In the genomic region with DNA sequence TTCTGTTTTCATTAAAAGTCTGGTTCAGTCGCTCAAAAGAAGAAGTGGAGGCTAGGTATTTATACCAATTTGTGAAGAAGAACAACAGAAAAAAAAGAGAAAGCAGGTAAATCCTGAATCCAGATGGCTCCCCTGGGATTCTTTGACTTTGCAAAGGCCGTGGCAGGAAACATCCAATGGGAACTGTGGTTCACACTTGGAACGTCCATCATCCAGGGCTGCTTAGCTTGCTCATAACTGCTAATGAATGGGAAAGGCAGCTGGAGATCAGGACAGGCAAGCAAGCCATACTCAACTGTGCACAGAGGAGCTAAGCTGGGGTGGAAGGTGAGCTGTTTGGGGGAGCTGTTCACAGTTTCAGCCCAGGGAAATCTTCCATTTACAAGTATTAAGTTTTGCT, we compare ENCODE assay signal across 26 mouse cellular contexts.
DNase-seq lines count a peak whose midpoint lies in the region; ATAC-seq and TF ChIP-seq lines count a peak whose summit lies in the region.
"Had no signal": no experiment of that assay in that cellular context is flagged by ENCODE, and none has a peak within 500 bp of the region (broad histone marks: within the 10 kb centered on the region; RNA-seq: fewer than 3 reads in every experiment).

No protein-coding gene starts in this region.

- 47% methylated on average over 3 of the region's 3 CpGs for WGBS in heart, adult 2 months
- WGBS in heart, embryonic 12.5 days, result 66% methylated on average over 3 of the region's 3 CpGs
- WGBS in liver, embryonic 13.5 days (ENCODE audit: insufficient replicate concordance), result 67% methylated on average over 3 of the region's 3 CpGs
- 73% methylated on average over 3 of the region's 3 CpGs for WGBS in liver, embryonic 11.5 days
- WGBS in liver, embryonic 16.5 days (ENCODE audit: insufficient replicate concordance), result 73% methylated on average over 3 of the region's 3 CpGs
- WGBS in stomach, embryonic 16.5 days, result 50% methylated on average over 3 of the region's 3 CpGs
- WGBS in midbrain, embryonic 15.5 days, result 40% methylated on average over 3 of the region's 3 CpGs

- H3K79me2 ChIP-seq in heart, adult 2 months (replicated peaks; ENCODE audit: control insufficient read depth, insufficient read depth, low read length), result no peaks in the 10 kb centered on the region

- H3K4me1 ChIP-seq in heart, adult 2 months (ENCODE audit: control insufficient read depth, insufficient read depth, low read length), result peaks cover 15% of the 10 kb centered on the region
- H3K4me1 ChIP-seq in heart, embryonic 12.5 days (replicated peaks), result peaks cover 44% of the 10 kb centered on the region
- peaks cover 91% of the 10 kb centered on the region for H3K4me1 ChIP-seq in liver, embryonic 13.5 days (replicated peaks)
- H3K4me1 ChIP-seq in liver, embryonic 11.5 days (replicated peaks; ENCODE audit: control insufficient read depth, insufficient read depth, low read length), result peaks cover 58% of the 10 kb centered on the region
- peaks cover 70% of the 10 kb centered on the region for H3K4me1 ChIP-seq in liver, embryonic 16.5 days (ENCODE audit: control insufficient read depth, low read depth, low read length)
- peaks cover 12% of the 10 kb centered on the region; the same call in 1 of the 2 replicates for H3K4me1 ChIP-seq in stomach, embryonic 16.5 days (ENCODE audit: control insufficient read depth, insufficient read depth, low read length)
- no peaks in the 10 kb centered on the region for H3K4me1 ChIP-seq in midbrain, embryonic 15.5 days

- H3K9ac ChIP-seq in heart, adult 2 months (ENCODE audit: low read depth, low read length), result no peak overlapping the region
- H3K9ac ChIP-seq in heart, embryonic 12.5 days, result no peak overlapping the region
- H3K9ac ChIP-seq in liver, embryonic 13.5 days, result no peak overlapping the region
- no peak overlapping the region for H3K9ac ChIP-seq in liver, embryonic 11.5 days (ENCODE audit: low read depth, low read length)
- no peak overlapping the region for H3K9ac ChIP-seq in liver, embryonic 16.5 days (ENCODE audit: low read depth, low read length)
- no peak overlapping the region for H3K9ac ChIP-seq in stomach, embryonic 16.5 days (ENCODE audit: low read length)
- no peak overlapping the region for H3K9ac ChIP-seq in midbrain, embryonic 15.5 days
- H3K9ac ChIP-seq: embryonic facial prominence, embryonic 12.5 days; hindbrain, embryonic 13.5 days; limb, embryonic 13.5 days; lung, embryonic 14.5 days; neural tube, embryonic 12.5 days had no signal

- H3K4me3 ChIP-seq in heart, adult 2 months, result no peak overlapping the region
- H3K4me3 ChIP-seq in heart, embryonic 12.5 days, result no peak overlapping the region
- no peak overlapping the region for H3K4me3 ChIP-seq in liver, embryonic 13.5 days (replicated peaks)
- no peak overlapping the region for H3K4me3 ChIP-seq in liver, embryonic 11.5 days (ENCODE audit: low read depth, low read length)
- no peak overlapping the region for H3K4me3 ChIP-seq in liver, embryonic 16.5 days (ENCODE audit: low read depth, low read length)
- H3K4me3 ChIP-seq in stomach, embryonic 16.5 days (replicated peaks; ENCODE audit: low read length), result no peak overlapping the region
- H3K4me3 ChIP-seq in midbrain, embryonic 15.5 days, result no peak overlapping the region
- H3K4me3 ChIP-seq: embryonic facial prominence, embryonic 12.5 days; erythroblast, embryonic 14.5 days; hindbrain, embryonic 13.5 days; left cerebral cortex, adult 2 months; limb, embryonic 13.5 days; myocyte; neural tube, embryonic 12.5 days had no signal

- no peak for TF ChIP-seq EP300 in heart, adult 2 months (IDR thresholded peaks at IDR 0.05; ENCODE audit: insufficient read depth, low read depth, low read length)

- intact Hi-C loops in heart, adult 2 months (cut with DNase I), result loop anchor here (5.0 kb wide), 1 partner anchor 49 kb away; no protein-coding TSS in a partner anchor

- no peak overlapping the region for H3K4me2 ChIP-seq in heart, embryonic 12.5 days
- H3K4me2 ChIP-seq in liver, embryonic 13.5 days, result no peak overlapping the region
- no peak overlapping the region for H3K4me2 ChIP-seq in liver, embryonic 11.5 days
- H3K4me2 ChIP-seq in liver, embryonic 16.5 days (ENCODE audit: low read depth, low read length), result no peak overlapping the region
- no peak overlapping the region for H3K4me2 ChIP-seq in stomach, embryonic 16.5 days (ENCODE audit: low read depth, low read length)
- H3K4me2 ChIP-seq in midbrain, embryonic 15.5 days, result no peak overlapping the region
- H3K4me2 ChIP-seq: embryonic facial prominence, embryonic 12.5 days; heart, embryonic 11.5 days; hindbrain, embryonic 13.5 days; limb, embryonic 13.5 days; lung, embryonic 14.5 days; midbrain, embryonic 11.5 days; neural tube, embryonic 12.5 days had no signal

- H3K9me3 ChIP-seq in heart, embryonic 12.5 days (replicated peaks), result no peaks in the 10 kb centered on the region
- no peaks in the 10 kb centered on the region for H3K9me3 ChIP-seq in liver, embryonic 13.5 days (replicated peaks)
- H3K9me3 ChIP-seq in liver, embryonic 11.5 days (ENCODE audit: control insufficient read depth, low read length), result no peaks in the 10 kb centered on the region
- no peaks in the 10 kb centered on the region for H3K9me3 ChIP-seq in liver, embryonic 16.5 days (replicated peaks; ENCODE audit: control insufficient read depth, low read length)
- H3K9me3 ChIP-seq in stomach, embryonic 16.5 days (replicated peaks; ENCODE audit: control insufficient read depth, low read length), result no peaks in the 10 kb centered on the region
- H3K9me3 ChIP-seq in midbrain, embryonic 15.5 days, result no peaks in the 10 kb centered on the region
- H3K9me3 ChIP-seq: embryonic facial prominence, embryonic 12.5 days; hindbrain, embryonic 13.5 days; limb, embryonic 13.5 days; neural tube, embryonic 12.5 days had no signal

- no peak for ATAC-seq in heart, embryonic 12.5 days (ENCODE audit: insufficient number of reproducible peaks, low FRiP score)
- no peak for ATAC-seq in liver, embryonic 13.5 days (ENCODE audit: low read depth)
- ATAC-seq in liver, embryonic 11.5 days (replicated peaks; ENCODE audit: low FRiP score), result no peak
- no peak for ATAC-seq in liver, embryonic 16.5 days (ENCODE audit: low read depth)
- no peak for ATAC-seq in stomach, embryonic 16.5 days (ENCODE audit: insufficient read depth, low FRiP score)
- no peak for ATAC-seq in midbrain, embryonic 15.5 days (replicated peaks)
- ATAC-seq: forebrain, embryonic 16.5 days had no signal

- no peaks in the 10 kb centered on the region for H3K27me3 ChIP-seq in heart, adult 2 months (ENCODE audit: control insufficient read depth, insufficient read depth, low read length)
- H3K27me3 ChIP-seq in heart, embryonic 12.5 days (replicated peaks), result no peaks in the 10 kb centered on the region
- no peaks in the 10 kb centered on the region for H3K27me3 ChIP-seq in liver, embryonic 13.5 days
- no peaks in the 10 kb centered on the region for H3K27me3 ChIP-seq in liver, embryonic 11.5 days (replicated peaks; ENCODE audit: control insufficient read depth, insufficient read depth, low read length)
- H3K27me3 ChIP-seq in liver, embryonic 16.5 days (ENCODE audit: control insufficient read depth, insufficient read depth, low read depth, low read length), result no peaks in the 10 kb centered on the region
- no peaks in the 10 kb centered on the region for H3K27me3 ChIP-seq in stomach, embryonic 16.5 days (ENCODE audit: control insufficient read depth, insufficient read depth, low read length)
- no peaks in the 10 kb centered on the region for H3K27me3 ChIP-seq in midbrain, embryonic 15.5 days (replicated peaks)
- H3K27me3 ChIP-seq: embryonic facial prominence, embryonic 12.5 days; hindbrain, embryonic 13.5 days; limb, embryonic 13.5 days; neural tube, embryonic 12.5 days had no signal

- no peak for TF ChIP-seq POLR2A in heart, adult 2 months (IDR thresholded peaks at IDR 0.05; ENCODE audit: insufficient read depth, low read depth, low read length)

- H3K36me3 ChIP-seq in heart, adult 2 months (ENCODE audit: control insufficient read depth, insufficient read depth, low read length), result peaks cover 2% of the 10 kb centered on the region; the same call in 1 of the 2 replicates
- H3K36me3 ChIP-seq in heart, embryonic 12.5 days, result no peaks in the 10 kb centered on the region
- H3K36me3 ChIP-seq in liver, embryonic 13.5 days, result no peaks in the 10 kb centered on the region
- no peaks in the 10 kb centered on the region for H3K36me3 ChIP-seq in liver, embryonic 11.5 days (ENCODE audit: control insufficient read depth, insufficient read depth, low read length)
- H3K36me3 ChIP-seq in liver, embryonic 16.5 days (ENCODE audit: control insufficient read depth, insufficient read depth), result no peaks in the 10 kb centered on the region
- H3K36me3 ChIP-seq in stomach, embryonic 16.5 days (ENCODE audit: control insufficient read depth, insufficient read depth, low read length), result 0 out of 2 replicates have a peak, but pooled peaks cover 3% of the 10 kb centered on the region
- H3K36me3 ChIP-seq in midbrain, embryonic 15.5 days (replicated peaks), result no peaks in the 10 kb centered on the region
- H3K36me3 ChIP-seq: embryonic facial prominence, embryonic 12.5 days; hindbrain, embryonic 13.5 days; limb, embryonic 13.5 days; neural tube, embryonic 12.5 days had no signal

- no peak for DNase-seq in heart, adult 2 months
- no peak for DNase-seq in liver, embryonic 13.5 days
- DNase-seq in liver, embryonic 11.5 days (ENCODE audit: low spot score), result no peak
- DNase-seq: adrenal gland, adult 8-10 months; cerebellum, postnatal 14 days; heart, postnatal 4 days; kidney, adult 8-10 months; kidney, postnatal 10 days; lung, embryonic 14.5 days; lung, postnatal 14 days; right cerebral cortex, adult 18-20 months; thymus, postnatal 14 days had no signal

- H3K27ac ChIP-seq in heart, adult 2 months, result peak overlapping the region; percentile 16; the same call in 1 of the 2 replicates
- no peak overlapping the region for H3K27ac ChIP-seq in heart, embryonic 12.5 days (ENCODE audit: poor library complexity, severe bottlenecking)
- peak overlapping the region; percentile 99 for H3K27ac ChIP-seq in liver, embryonic 13.5 days
- no peak overlapping the region for H3K27ac ChIP-seq in liver, embryonic 11.5 days (ENCODE audit: low read depth, low read length)
- H3K27ac ChIP-seq in liver, embryonic 16.5 days (ENCODE audit: low read length), result peak overlapping the region; percentile 99; the same call in 1 of the 2 replicates
- peak overlapping the region; percentile 72 for H3K27ac ChIP-seq in stomach, embryonic 16.5 days (ENCODE audit: low read length)
- H3K27ac ChIP-seq in midbrain, embryonic 15.5 days, result no peak overlapping the region
- H3K27ac ChIP-seq: embryonic facial prominence, embryonic 12.5 days; hindbrain, embryonic 13.5 days; left cerebral cortex, adult 2 months; limb, embryonic 13.5 days; neural tube, embryonic 12.5 days had no signal

- TF ChIP-seq CTCF in heart, adult 2 months (IDR thresholded peaks at IDR 0.05), result no peak

Comparison
In these comparisons a context has a peak if more than half of its experiments do, and no peak if none do; other contexts are left out.
1. H3K27ac ChIP-seq: peak in heart, adult 2 months (single experiment), liver, embryonic 13.5 days (single experiment), liver, embryonic 16.5 days (single experiment) and stomach, embryonic 16.5 days (single experiment); none in heart, embryonic 12.5 days (single experiment), liver, embryonic 11.5 days (single experiment) and midbrain, embryonic 15.5 days (single experiment).